Mouse (Mus musculus) monocyte, adult 59 days (primary cell): ENCODE measurements around the gene Gm5485. TPM values are rescaled to one million over a fixed set of nuclear protein-coding genes. Genes with fewer than 3 reads are reported as not detected.

Experiments
- total RNA-seq, 2 experiments: library from RNA; stranded (reverse); gene quantifications; one replicate each; pipeline ENCODE4 v1.2.4; 2023

Gene Gm5485
- not detected for total RNA-seq

DNA sequence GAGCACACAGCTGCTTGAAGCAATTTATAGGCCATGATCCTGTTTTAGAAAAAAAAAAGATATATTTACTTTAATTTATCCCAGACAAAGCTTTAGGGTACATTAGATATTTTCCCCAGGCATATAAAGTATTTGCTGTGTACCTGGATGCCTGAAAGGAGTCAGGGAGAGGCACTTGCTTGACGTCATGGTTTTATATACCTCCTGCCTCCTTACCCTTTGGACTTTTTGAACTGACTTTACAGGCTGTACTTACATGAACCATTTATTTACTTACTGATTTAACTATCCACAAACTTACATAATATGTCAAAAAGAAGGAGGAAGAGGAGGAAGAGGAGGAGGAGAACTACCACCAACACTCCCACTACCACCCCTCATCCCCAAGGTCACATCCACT lies at the start of gene Gm5485:
Gene Gm5485 (minus strand): TSS at position 171 of the 400 bp plus-strand sequence.

DNA sequence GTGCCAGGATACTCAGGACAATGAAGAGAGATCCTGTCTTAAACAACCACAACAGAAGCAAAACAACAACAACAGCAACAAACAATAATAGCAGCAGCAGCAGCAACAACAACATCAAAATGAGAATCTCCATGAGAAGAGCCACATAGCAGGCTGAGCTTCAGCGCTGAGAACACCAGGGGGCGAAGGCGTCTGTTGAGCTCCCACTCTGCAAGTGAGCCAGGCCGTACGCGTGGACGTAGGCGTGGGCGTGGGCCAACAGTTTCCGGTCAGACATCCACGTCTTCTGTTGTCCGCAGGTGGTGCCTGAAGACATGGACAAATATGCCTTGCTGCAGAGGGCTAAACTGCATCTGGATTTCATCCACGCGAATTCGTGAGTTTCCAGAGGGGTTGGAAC lies 18.8 kb upstream of the Gm5485 start, which contains the start of gene Morc1:
Gene Morc1 (plus strand): TSS at position 211 of the 400 bp plus-strand sequence.

Other genes starting within 250 kb of the Gm5485 start
- gene Dppa4, start 128.7 kb downstream of the Gm5485 start, total RNA-seq = not detected
- not detected for gene Dppa2, start 108.5 kb downstream of the Gm5485 start, total RNA-seq
- not detected for gene Morc1, start 18.8 kb upstream of the Gm5485 start, total RNA-seq